Mouse (Mus musculus) left cerebral cortex, adult 8-10 months (tissue): ENCODE data around the gene Capn8. TPM values are rescaled to one million over a fixed set of nuclear protein-coding genes. Genes with fewer than 3 reads are reported as not detected.
A peak's percentile ranks its signal among the peaks of the same experiment; 100 is the strongest.

Experiments used
- DNase-seq, 2 experiments: peaks; one replicate each; pipeline ENCODE4 v3.0.0; 2022; ENCODE audit warnings: low spot score in 2 of 2
- total RNA-seq, 4 experiments: library from RNA; stranded (reverse); gene quantifications; 2 replicates each; pipeline ENCODE4 v1.2.4; 2022

Gene Capn8
- total RNA-seq, 4 experiments from 2014 or later = 0.18 TPM; not detected in 3

DNA sequence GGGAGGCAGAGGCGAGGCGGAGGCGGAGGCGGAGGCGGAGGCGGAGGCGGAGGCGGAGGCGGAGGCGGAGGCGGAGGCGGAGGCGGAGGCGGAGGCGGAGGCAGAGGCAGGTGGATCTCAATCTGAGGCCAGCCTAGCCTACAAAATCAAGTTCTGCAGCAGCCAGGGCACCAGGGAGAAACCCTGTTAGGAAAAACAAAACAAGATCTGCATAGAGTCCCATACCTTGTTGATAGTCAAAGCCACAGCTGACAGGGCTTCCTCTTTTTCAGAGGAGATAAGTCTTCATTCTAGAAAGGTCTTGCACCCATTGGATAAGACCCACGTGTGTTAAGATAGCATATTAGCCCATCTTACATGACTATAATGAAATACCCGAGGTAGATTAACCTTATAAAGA lies 113.3 kb downstream of the Capn8 start:
- DNase-seq = no peak

DNA sequence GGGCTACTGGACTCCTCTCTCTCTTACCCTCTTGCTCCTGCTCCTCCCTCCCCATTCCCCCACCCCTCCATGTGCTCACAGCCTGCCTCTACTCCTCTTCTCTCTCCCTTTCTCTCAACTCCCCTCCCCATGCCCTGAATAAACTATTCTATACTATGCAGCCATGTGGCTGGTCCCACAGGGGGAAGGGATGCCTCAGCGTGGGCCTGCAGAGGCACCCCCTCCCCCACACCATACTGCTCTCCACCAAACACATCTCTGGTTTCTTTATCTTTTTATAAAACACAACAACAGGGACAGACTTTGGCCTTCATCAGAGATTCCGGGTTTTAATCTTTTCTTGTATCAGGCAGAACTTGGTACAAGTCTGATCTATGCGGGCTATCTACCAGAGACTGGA lies 114.4 kb downstream of the Capn8 start:
- no peak for DNase-seq

DNA sequence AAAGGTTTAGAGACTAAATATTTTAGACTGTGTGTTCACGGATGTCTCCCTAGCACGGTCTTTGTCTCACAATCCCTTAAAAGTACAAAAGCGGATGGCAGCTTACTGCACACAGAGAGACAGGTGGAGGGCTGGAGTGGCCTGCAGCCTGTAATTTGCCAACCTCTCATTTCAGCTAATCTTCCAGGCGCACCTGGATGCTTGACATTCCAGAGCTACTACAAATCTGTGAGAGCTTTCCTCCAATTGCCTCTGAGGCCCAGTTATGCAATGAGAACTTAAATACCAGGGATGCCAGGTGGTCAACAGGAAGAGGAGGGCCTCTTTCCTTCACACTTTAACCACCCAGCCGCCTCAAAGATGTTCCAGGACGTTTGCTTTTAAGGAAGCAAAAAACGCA lies 114.8 kb downstream of the Capn8 start:
- DNase-seq = peak in 1 of 2 experiments; percentile 7

Other genes starting within 250 kb of the Capn8 start
- 10 to 100 TPM; 45.3 to 49.9 (median 48.9) TPM for gene Fbxo28, start 223.4 kb upstream of the Capn8 start, total RNA-seq
- gene Trp53bp2, start 155.8 kb upstream of the Capn8 start, total RNA-seq = 10 to 100 TPM; 23.8 to 34.0 (median 26.8) TPM
- gene Capn2, start 47.4 kb upstream of the Capn8 start, total RNA-seq = 10 to 100 TPM; 66.6 to 73.1 (median 71.6) TPM
- under 1 TPM; 0.17 to 0.51 (median 0.22) TPM for gene Ccdc185, start 184.2 kb downstream of the Capn8 start, total RNA-seq
- gene Susd4, start 198.9 kb downstream of the Capn8 start, total RNA-seq = 100 to 1,000 TPM; 106 to 118 (median 116) TPM